Mouse (Mus musculus) lung, embryonic 14.5 days (tissue): ENCODE data around the gene Kirrel3. TPM values are rescaled to one million over a fixed set of nuclear protein-coding genes. Genes with fewer than 3 reads are reported as not detected.

Experiments
- ATAC-seq: fragments of 200-750 bp; cut with Nextera tagmentation; 2 replicates; pipeline ENCODE4 v1.8.0; 2017; ENCODE audit warnings: mild to moderate bottlenecking, moderate TSS enrichment, moderate library complexity; ENCODE audit not compliant: insufficient read depth
- DNase-seq: peaks from one replicate; pipeline ENCODE4 v3.0.0-alpha.2; 2015
- H3K27ac ChIP-seq: fragments of 300-500 bp; sonication (generic); 2 replicates; pipeline ENCODE4 v1.5.1; 2014; ENCODE audit warnings: low read depth, mild to moderate bottlenecking, moderate library complexity
- H3K27me3 ChIP-seq: fragments of 300-500 bp; sonication (generic); 2 replicates; pipeline ENCODE4 v1.6.1; 2014; ENCODE audit warnings: low read length, control low read depth; ENCODE audit not compliant: insufficient read depth
- H3K36me3 ChIP-seq: fragments of 300-500 bp; sonication (generic); 2 replicates; pipeline ENCODE4 v1.6.1; 2014; ENCODE audit warnings: control low read depth; ENCODE audit not compliant: insufficient read depth
- H3K4me1 ChIP-seq: fragments of 300-500 bp; sonication (generic); 2 replicates; pipeline ENCODE4 v1.6.1; 2014; ENCODE audit warnings: antibody characterized with exemption, control low read depth; ENCODE audit not compliant: insufficient read depth
- H3K4me2 ChIP-seq: fragments of 300-500 bp; sonication (generic); 2 replicates; pipeline ENCODE4 v1.6.1; 2014; ENCODE audit warnings: mild to moderate bottlenecking
- H3K4me3 ChIP-seq: fragments of 300-500 bp; sonication (generic); 2 replicates; pipeline ENCODE4 v1.5.1; 2014; ENCODE audit warnings: low read depth, low read length
- H3K9ac ChIP-seq: fragments of 300-500 bp; sonication (generic); 2 replicates; pipeline ENCODE4 v1.6.1; 2014
- H3K9me3 ChIP-seq: fragments of 300-500 bp; sonication (generic); 2 replicates; pipeline ENCODE4 v1.6.1; 2016; ENCODE audit warnings: low read depth, low read length, control low read depth
- CTCF ChIP-seq: IDR thresholded peaks from 2 replicates; pipeline ENCODE4 v1.5.1; 2016; ENCODE audit warnings: antibody characterized with exemption, low read depth
- WGBS: fragments of 180-500 bp; shearing (Covaris S2); extraction: QIAGEN DNeasy Blood & Tissue Kit; methylation state at CpG from one replicate; pipeline ENCODE4 v1.1.7; 2014; 5-methylcytosine and 5-hydroxymethylcytosine counted together
- polyA plus RNA-seq: library from polyadenylated mRNA; unstranded; fragments of >200 nt; fragmentation: Nextera tagmentation; extraction: Ambion mirVana; gene quantifications from 2 replicates; pipeline ENCODE4 v1.2.1, GENCODE M21; 2014

The Kirrel3 gene
- polyA plus RNA-seq, 1 experiment from 2014 or later, result 1.4 TPM

- TF ChIP-seq CTCF, result no peak
- WGBS, result 87% methylated on average over 12 of the region's 12 CpGs
- DNase-seq (no peak), ATAC-seq (no peak)
- Histone ChIP-seq H3K27me3 (0 out of 2 replicates have a peak, but pooled peaks cover 4% of the 10 kb centered on the region), H3K4me1 (no peaks in the 10 kb centered on the region), H3K9ac (no peak overlapping the region), H3K4me3 (no peak overlapping the region), H3K4me2 (no peak overlapping the region), H3K36me3 (no peaks in the 10 kb centered on the region), H3K27ac (no peak overlapping the region), H3K9me3 (no peaks in the 10 kb centered on the region)
Observed at GRCm38 (mm10) chr9:34987422-34988148, 501.9 kb downstream of the Kirrel3 start.

DNA sequence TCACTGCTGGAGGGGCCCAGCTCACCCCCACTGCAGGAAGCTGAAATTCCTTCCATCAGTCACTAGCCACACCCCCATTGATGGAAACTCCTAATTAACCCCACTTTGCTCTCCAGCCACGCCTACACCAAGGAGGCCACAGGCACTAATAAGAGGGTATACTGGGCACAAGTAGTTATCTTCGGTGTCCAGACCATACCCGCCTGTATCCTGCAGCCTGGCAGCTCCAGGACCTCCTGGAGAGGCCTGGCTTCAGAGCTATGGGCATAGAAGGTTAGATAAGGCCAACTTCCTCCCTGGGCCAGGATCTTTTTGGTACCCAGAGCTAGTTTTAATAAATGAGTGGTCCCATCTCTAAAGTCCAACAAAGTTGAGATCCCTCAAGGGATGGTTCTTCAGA, 503.0 kb downstream of the Kirrel3 start:
- 80% methylated on average over 3 of the region's 3 CpGs for WGBS
- Histone ChIP-seq H3K4me3 (no peak overlapping the region), H3K27me3 (0 out of 2 replicates have a peak, but pooled peaks cover 4% of the 10 kb centered on the region), H3K27ac (no peak overlapping the region), H3K9ac (no peak overlapping the region), H3K36me3 (no peaks in the 10 kb centered on the region), H3K4me1 (no peaks in the 10 kb centered on the region), H3K9me3 (no peaks in the 10 kb centered on the region), H3K4me2 (no peak overlapping the region)
- no peak for DNase-seq
- no peak for TF ChIP-seq CTCF
- ATAC-seq, result no peak

- DNase-seq, result peak; percentile 65
- H3K36me3 ChIP-seq, result no peaks in the 10 kb centered on the region
- no peak overlapping the region for H3K9ac ChIP-seq
- no peaks in the 10 kb centered on the region for H3K9me3 ChIP-seq
- H3K4me3 ChIP-seq, result no peak overlapping the region
- no peaks in the 10 kb centered on the region for H3K27me3 ChIP-seq
- WGBS, result 23% methylated on average over 4 of the region's 4 CpGs
- no peaks in the 10 kb centered on the region for H3K4me1 ChIP-seq
- TF ChIP-seq CTCF, result no peak
- H3K4me2 ChIP-seq, result no peak overlapping the region
- 0 out of 2 replicates have a peak overlapping the region, but pooled peaks have one; percentile 12 for H3K27ac ChIP-seq
- ATAC-seq, result no peak
Observed at GRCm38 (mm10) chr9:34992201-34992600, 506.5 kb downstream of the Kirrel3 start.

GRCm38 (mm10) chr9:34993467-34994211, 507.9 kb downstream of the Kirrel3 start:
- Histone ChIP-seq H3K27ac (peak overlapping the region; percentile 42; the same call in 1 of the 2 replicates), H3K4me3 (no peak overlapping the region), H3K9me3 (no peaks in the 10 kb centered on the region), H3K27me3 (no peaks in the 10 kb centered on the region), H3K4me1 (no peaks in the 10 kb centered on the region), H3K9ac (no peak overlapping the region), H3K4me2 (no peak overlapping the region), H3K36me3 (no peaks in the 10 kb centered on the region)
- 56% methylated on average over 4 of the region's 4 CpGs for WGBS
- ATAC-seq (peak; percentile 21; the same call in 1 of the 2 replicates), DNase-seq (peak; percentile 61)
- no peak for TF ChIP-seq CTCF

DNA sequence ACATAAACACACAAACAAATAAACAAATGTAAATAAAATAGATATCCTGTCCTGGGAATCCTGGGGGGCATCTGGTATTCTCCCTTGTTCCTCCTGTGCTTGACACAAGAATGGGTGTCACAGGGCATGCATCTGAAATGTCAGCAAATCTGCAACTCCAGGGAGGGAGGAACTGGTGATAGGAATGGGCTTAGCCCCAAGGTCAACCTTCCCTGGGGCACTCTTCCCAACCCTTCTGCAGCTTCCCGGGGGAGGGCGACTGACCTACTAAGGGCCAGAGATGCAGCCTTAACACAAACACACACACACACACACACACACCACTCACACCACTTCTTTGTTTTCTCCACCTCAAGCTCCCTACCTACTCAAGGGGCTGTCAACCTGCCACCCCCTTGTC, 509.4 kb downstream of the Kirrel3 start:
- Histone ChIP-seq H3K36me3 (no peaks in the 10 kb centered on the region), H3K4me2 (no peak overlapping the region), H3K9ac (no peak overlapping the region), H3K9me3 (no peaks in the 10 kb centered on the region), H3K27ac (no peak overlapping the region), H3K4me3 (no peak overlapping the region), H3K27me3 (no peaks in the 10 kb centered on the region), H3K4me1 (no peaks in the 10 kb centered on the region)
- DNase-seq, result no peak
- TF ChIP-seq CTCF, result no peak
- WGBS, result 78% methylated on average over 2 of the region's 2 CpGs
- ATAC-seq, result no peak

GRCm38 (mm10) chr9:34995660-34996378, 510.1 kb downstream of the Kirrel3 start:
- no peak overlapping the region for H3K4me2 ChIP-seq
- no peak for DNase-seq
- WGBS, result 65% methylated on average over 15 of the region's 15 CpGs
- TF ChIP-seq CTCF, result no peak
- H3K4me1 ChIP-seq, result no peaks in the 10 kb centered on the region
- H3K9ac ChIP-seq, result no peak overlapping the region
- no peaks in the 10 kb centered on the region for H3K9me3 ChIP-seq
- H3K27ac ChIP-seq, result no peak overlapping the region
- H3K27me3 ChIP-seq, result no peaks in the 10 kb centered on the region
- H3K36me3 ChIP-seq, result no peaks in the 10 kb centered on the region
- ATAC-seq, result no peak
- H3K4me3 ChIP-seq, result no peak overlapping the region
